Mouse (Mus musculus) liver, embryonic 12.5 days (tissue): ENCODE measurements around the gene Polr3e. TPM values are rescaled to one million over a fixed set of nuclear protein-coding genes. Genes with fewer than 3 reads are reported as not detected.
A peak's percentile ranks its signal among the peaks of the same experiment; 100 is the strongest.

ENCODE experiments used
- ATAC-seq: fragments of 200-750 bp; cut with Nextera tagmentation; 2 replicates; pipeline ENCODE4 v1.8.0; 2017; ENCODE audit warnings: moderate number of reproducible peaks, mild to moderate bottlenecking, moderate library complexity
- H3K27ac ChIP-seq: fragments of 300-500 bp; sonication (generic); 2 replicates; pipeline ENCODE4 v1.5.1; 2016; ENCODE audit warnings: mild to moderate bottlenecking
- H3K27me3 ChIP-seq: fragments of 300-500 bp; sonication (generic); replicated peaks from 2 replicates; pipeline ENCODE4 v1.6.1; 2016; ENCODE audit warnings: mild to moderate bottlenecking, moderate library complexity
- H3K36me3 ChIP-seq: fragments of 300-500 bp; sonication (generic); 2 replicates; pipeline ENCODE4 v1.6.1; 2016; ENCODE audit warnings: mild to moderate bottlenecking, moderate library complexity
- H3K4me1 ChIP-seq: fragments of 300-500 bp; sonication (generic); 2 replicates; pipeline ENCODE4 v1.6.1; 2016
- H3K4me2 ChIP-seq: fragments of 300-500 bp; sonication (generic); 2 replicates; pipeline ENCODE4 v1.6.1; 2016; ENCODE audit warnings: mild to moderate bottlenecking, moderate library complexity
- H3K4me3 ChIP-seq: fragments of 300-500 bp; sonication (generic); 2 replicates; pipeline ENCODE4 v1.5.1; 2016; ENCODE audit warnings: mild to moderate bottlenecking, moderate library complexity
- H3K9ac ChIP-seq: fragments of 300-500 bp; sonication (generic); 2 replicates; pipeline ENCODE4 v1.6.1; 2016; ENCODE audit warnings: mild to moderate bottlenecking, moderate library complexity
- H3K9me3 ChIP-seq: fragments of 300-500 bp; sonication (generic); replicated peaks from 2 replicates; pipeline ENCODE4 v1.6.1; 2016; ENCODE audit warnings: mild to moderate bottlenecking, moderate library complexity
- WGBS: fragments of 180-500 bp; shearing (Covaris S2); methylation state at CpG from one replicate; pipeline ENCODE4 v1.1.7; 2016; ENCODE audit not compliant: insufficient replicate concordance; 5-methylcytosine and 5-hydroxymethylcytosine counted together
- polyA plus RNA-seq: library from polyadenylated mRNA; unstranded; fragments of >200 nt; fragmentation: Nextera tagmentation; extraction: Ambion mirVana; gene quantifications from 2 replicates; pipeline ENCODE4 v1.2.1, GENCODE M21; 2016

The Polr3e gene
- polyA plus RNA-seq, 1 experiment from 2014 or later, result 27.9 TPM

DNA sequence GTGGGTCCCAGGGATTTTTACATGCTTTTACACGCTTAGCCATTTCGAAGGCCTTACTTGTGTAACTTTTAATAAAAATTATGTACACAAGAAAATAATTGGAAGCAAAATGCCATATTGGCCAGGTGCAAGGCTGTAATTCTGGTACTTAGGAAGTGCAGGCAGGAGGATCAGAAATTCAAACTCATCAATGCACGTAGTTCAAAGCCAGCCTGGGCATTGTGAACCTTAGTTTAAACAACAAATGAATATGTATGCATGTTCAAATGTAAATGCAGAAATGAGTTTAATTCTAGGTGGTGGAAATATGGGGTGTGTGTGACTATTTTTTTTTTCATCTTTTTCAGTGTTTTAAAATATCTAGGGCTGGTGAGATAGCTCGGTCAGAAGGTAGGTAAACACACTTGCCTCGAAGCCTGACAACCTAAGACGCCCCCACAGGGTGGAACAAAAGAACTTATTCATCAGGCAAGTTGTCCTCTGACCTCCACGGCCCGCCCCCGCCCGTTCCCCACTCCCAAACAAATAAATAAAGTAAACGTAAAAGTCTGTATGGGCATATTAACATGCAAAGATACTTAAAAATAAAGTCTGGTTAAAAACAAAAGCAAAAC is 1.2 kb upstream of the Polr3e start:
- no peaks in the 10 kb centered on the region for H3K9me3 ChIP-seq
- no peaks in the 10 kb centered on the region for H3K27me3 ChIP-seq
- H3K4me2 ChIP-seq, result peak overlapping the region; percentile 95
- H3K27ac ChIP-seq, result peak overlapping the region; percentile 64
- H3K9ac ChIP-seq, result peak overlapping the region; percentile 43
- H3K4me1 ChIP-seq, result peaks cover 39% of the 10 kb centered on the region
- no peak for ATAC-seq
- H3K4me3 ChIP-seq, result peak overlapping the region; percentile 96
- WGBS, result 35% methylated on average over 11 of the region's 11 CpGs
- H3K36me3 ChIP-seq, result peaks cover 6% of the 10 kb centered on the region; the same call in 1 of the 2 replicates

DNA sequence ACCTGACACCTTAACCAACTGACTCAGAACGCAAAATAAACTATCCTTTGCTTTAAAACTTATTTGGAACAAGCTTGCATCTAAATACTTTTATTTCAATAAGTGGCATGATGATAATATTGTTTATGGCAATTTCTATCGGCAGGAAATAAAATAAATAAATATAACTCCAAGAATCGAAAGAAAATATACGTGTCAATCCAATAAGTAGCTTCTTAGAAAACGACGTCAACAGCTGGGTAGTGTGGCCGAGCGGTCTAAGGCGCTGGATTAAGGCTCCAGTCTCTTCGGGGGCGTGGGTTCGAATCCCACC is 309 bp upstream of the Polr3e start:
- WGBS, result 4% methylated on average over 12 of the region's 12 CpGs
- H3K4me2 ChIP-seq, result peak overlapping the region; percentile 95
- no peak for ATAC-seq

DNA sequence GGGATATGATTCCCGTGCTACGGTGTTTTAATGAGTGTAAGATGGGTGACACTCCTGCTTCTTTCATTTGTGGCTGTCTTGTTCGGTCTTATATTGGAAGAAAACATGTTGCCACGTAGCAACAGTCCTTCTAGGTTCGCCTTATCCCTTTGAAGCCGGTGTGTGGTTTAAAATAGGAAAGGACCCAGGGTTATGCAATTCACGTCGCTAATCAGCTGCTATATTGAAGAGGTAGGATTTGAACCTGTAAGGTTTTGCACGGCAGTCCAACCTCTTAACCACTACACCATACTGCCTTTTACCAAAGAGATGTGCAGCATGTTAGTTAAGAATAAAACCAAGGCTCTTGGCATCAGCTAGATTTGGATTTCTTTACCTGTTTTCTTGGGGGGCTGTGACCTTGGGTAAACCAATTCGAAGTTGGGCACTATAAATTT is 1.0 kb downstream of the Polr3e start:
- Histone ChIP-seq H3K27ac (peak overlapping the region; percentile 95), H3K9me3 (no peaks in the 10 kb centered on the region), H3K4me3 (peak overlapping the region; percentile 96), H3K4me2 (peak overlapping the region; percentile 95), H3K27me3 (no peaks in the 10 kb centered on the region), H3K4me1 (peaks cover 39% of the 10 kb centered on the region), H3K36me3 (peaks cover 24% of the 10 kb centered on the region), H3K9ac (peak overlapping the region; percentile 96)
- ATAC-seq, result peak; percentile 77
- 6% methylated on average over 10 of the region's 10 CpGs for whole genome bisulfite sequencing

More for the DNA sequence above, 309 bp upstream of the Polr3e start:
- Histone ChIP-seq H3K9ac (peak overlapping the region; percentile 96; the same call in 1 of the 2 replicates), H3K36me3 (peaks cover 13% of the 10 kb centered on the region), H3K27ac (no peak overlapping the region), H3K4me3 (peak overlapping the region; percentile 96), H3K4me1 (peaks cover 39% of the 10 kb centered on the region), H3K27me3 (no peaks in the 10 kb centered on the region), H3K9me3 (no peaks in the 10 kb centered on the region)

DNA sequence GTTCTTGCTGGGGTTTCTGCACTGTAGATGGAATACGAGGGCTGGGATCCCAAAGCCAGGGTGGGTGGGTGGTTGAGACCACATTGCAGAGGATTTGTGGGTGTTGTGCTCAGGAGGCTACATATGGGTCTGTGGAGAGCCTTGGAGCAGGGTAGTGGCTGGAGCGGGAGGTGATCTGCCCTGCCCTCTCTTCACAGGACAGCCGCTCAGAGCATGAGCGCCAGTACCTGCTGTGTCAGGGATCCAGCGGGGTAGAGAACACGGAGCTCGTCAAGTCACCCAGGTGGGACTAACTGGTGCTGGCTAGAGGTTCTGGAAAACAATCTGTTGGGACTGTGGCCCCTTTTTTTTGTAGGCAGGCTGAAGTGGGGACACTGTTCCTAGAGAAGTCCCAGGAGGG is 15.6 kb downstream of the Polr3e start:
- Histone ChIP-seq H3K27me3 (no peaks in the 10 kb centered on the region), H3K27ac (peak overlapping the region; percentile 54), H3K4me1 (peaks cover 20% of the 10 kb centered on the region), H3K9me3 (no peaks in the 10 kb centered on the region), H3K4me2 (0 out of 2 replicates have a peak overlapping the region, but pooled peaks have one; percentile 3), H3K36me3 (peaks cover 98% of the 10 kb centered on the region), H3K9ac (peak overlapping the region; percentile 15), H3K4me3 (no peak overlapping the region)
- WGBS, result 83% methylated on average over 7 of the region's 7 CpGs
- peak; percentile 26; the same call in 1 of the 2 replicates for ATAC-seq

DNA sequence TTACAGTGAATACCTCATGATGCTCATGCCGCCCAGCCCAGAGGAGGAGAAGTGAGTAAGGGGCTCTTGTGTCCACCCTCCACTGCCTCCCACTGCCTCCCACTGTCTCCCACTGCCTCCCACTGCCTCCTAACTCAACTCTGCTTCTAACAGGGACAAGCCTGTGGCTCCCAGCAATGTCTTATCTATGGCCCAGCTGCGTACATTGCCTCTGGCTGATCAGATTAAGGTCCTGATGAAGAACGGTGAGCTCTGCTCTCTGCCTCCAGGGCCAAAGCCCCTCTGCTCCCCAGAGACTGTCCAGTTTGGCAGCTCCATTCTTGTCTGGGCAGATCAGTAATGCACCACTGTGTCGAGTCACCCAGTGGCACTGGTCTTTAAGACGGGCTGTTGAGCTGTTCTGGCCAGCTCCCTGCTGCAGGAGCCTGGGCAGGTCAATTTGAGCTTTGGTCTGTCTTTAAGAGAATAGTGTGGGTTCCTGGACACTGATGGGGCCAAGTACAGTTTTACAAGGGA is 16.2 kb downstream of the Polr3e start:
- Histone ChIP-seq H3K27ac (peak overlapping the region; percentile 54; the same call in 1 of the 2 replicates), H3K9ac (peak overlapping the region; percentile 15), H3K27me3 (no peaks in the 10 kb centered on the region), H3K4me2 (0 out of 2 replicates have a peak overlapping the region, but pooled peaks have one; percentile 3), H3K36me3 (peaks cover 98% of the 10 kb centered on the region), H3K4me1 (peaks cover 20% of the 10 kb centered on the region), H3K9me3 (no peaks in the 10 kb centered on the region), H3K4me3 (no peak overlapping the region)
- ATAC-seq, result peak; percentile 76
- WGBS, result 49% methylated on average over 5 of the region's 5 CpGs

DNA sequence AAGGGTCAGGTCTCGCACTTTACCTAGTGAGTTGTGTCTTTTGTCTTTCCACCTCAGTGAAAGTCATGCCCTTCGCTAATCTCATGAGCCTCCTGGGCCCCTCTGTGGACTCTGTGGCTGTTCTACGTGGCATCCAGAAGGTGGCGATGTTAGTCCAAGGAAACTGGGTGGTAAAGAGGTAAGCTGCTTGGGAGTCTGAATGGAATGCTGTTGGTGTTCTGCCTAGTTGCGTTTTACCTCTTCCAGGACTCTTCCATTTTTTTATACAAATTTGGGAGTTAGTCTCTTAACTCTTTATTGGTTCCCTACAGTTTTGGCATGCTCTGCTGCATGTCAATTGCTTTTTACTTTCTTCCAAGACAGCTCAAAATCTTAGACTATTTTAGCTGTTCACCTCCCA is 17.2 kb downstream of the Polr3e start:
- Histone ChIP-seq H3K36me3 (peaks cover 98% of the 10 kb centered on the region), H3K4me2 (no peak overlapping the region), H3K9ac (no peak overlapping the region), H3K4me3 (no peak overlapping the region), H3K9me3 (no peaks in the 10 kb centered on the region), H3K4me1 (peaks cover 20% of the 10 kb centered on the region), H3K27ac (no peak overlapping the region), H3K27me3 (no peaks in the 10 kb centered on the region)
- 45% methylated on average over 5 of the region's 5 CpGs for WGBS
- ATAC-seq, result peak; percentile 54; the same call in 1 of the 2 replicates

DNA sequence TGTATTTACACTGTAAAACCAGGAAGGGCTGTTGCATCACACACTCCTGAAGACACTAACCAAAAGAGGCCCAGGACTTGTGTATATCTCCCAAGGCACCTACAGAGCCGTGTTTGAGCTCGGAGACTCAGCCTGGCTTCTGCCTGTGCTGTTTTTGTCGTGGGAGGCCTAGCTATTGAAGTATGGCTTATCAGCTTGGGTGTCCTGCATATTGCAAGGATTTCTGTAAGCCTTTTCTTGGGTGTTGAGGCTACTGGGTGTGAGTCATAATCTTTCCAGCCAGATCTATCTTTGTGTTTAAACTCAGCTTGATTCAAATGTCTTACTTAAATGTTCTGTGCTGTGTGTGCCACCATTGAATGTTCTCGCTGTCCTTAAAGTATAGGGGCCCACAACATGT is 19.0 kb downstream of the Polr3e start:
- 80% methylated on average over 4 of the region's 4 CpGs for WGBS
- Histone ChIP-seq H3K4me2 (no peak overlapping the region), H3K36me3 (peaks cover 99% of the 10 kb centered on the region), H3K9ac (no peak overlapping the region), H3K4me1 (peaks cover 20% of the 10 kb centered on the region), H3K27me3 (no peaks in the 10 kb centered on the region), H3K27ac (no peak overlapping the region), H3K4me3 (no peak overlapping the region), H3K9me3 (no peaks in the 10 kb centered on the region)
- ATAC-seq, result no peak

DNA sequence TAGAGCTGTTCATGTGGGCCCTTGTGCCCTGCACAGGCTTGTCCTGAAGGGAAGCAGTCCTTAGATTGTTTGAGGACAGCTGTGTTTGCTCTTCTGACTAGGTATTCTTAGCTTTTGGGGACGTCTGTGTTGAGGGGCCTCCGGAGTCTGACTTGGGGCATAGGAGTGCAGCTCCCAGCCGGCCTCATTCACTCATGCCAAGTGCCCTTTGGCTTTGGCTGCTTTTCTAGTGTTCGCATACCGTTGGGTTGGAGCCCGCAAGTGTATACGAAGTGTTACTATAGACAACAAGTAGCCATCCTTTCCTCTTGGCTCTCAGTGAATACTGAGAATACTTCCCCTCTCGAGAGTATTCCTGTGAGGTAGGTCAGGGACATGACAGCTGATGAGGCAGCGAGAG is 20.7 kb downstream of the Polr3e start:
- Histone ChIP-seq H3K27ac (no peak overlapping the region), H3K9me3 (no peaks in the 10 kb centered on the region), H3K9ac (no peak overlapping the region), H3K4me3 (no peak overlapping the region), H3K36me3 (peaks cover 99% of the 10 kb centered on the region), H3K27me3 (no peaks in the 10 kb centered on the region), H3K4me2 (no peak overlapping the region), H3K4me1 (peaks cover 14% of the 10 kb centered on the region)
- ATAC-seq, result no peak
- WGBS, result 84% methylated on average over 9 of the region's 9 CpGs

DNA sequence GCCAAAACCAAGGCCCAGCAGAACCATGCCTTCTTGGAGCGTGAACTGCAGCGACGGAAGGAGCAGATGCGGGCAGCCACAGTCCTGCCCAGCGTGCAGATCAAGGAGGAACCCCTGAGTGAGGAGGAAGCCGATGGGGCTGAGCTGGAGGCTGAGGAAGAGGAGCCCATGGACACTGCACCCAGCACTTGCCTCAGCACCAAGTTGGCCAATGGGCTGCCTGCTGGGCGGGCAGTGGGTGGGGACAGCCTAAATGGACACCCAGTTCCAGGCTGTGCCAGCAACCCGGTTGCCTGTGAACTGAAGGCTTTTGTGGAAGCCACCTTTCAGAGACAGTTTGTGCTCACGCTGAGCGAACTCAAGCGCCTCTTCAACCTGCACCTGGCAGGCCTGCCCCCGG is 22.8 kb downstream of the Polr3e start:
- H3K9ac ChIP-seq, result no peak overlapping the region
- H3K36me3 ChIP-seq, result peaks cover 97% of the 10 kb centered on the region
- H3K27me3 ChIP-seq, result no peaks in the 10 kb centered on the region
- no peak overlapping the region for H3K4me2 ChIP-seq
- WGBS, result 92% methylated on average over 12 of the region's 12 CpGs
- peak; percentile 28; the same call in 1 of the 2 replicates for ATAC-seq
- no peaks in the 10 kb centered on the region for H3K9me3 ChIP-seq
- H3K27ac ChIP-seq, result no peak overlapping the region
- no peaks in the 10 kb centered on the region for H3K4me1 ChIP-seq
- no peak overlapping the region for H3K4me3 ChIP-seq

DNA sequence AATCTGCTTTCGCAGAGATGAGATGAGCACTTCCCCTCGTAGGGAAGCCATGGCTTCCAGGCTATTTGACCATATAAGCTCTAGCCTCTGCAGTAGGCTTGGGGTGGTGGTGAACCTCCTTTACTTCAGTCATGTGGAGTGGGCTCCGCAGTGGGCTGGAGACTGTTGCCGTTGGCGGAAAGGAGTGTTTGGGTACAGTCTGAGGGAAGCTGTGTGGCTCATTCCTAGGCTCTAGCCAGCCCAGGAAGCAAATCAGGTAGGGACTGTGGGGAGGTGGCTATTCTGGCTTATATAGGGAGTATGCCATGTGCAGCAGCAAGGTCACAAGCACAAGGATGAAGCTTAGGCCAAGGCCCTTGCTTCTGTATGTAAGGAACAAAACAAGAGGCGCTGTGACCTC is 23.7 kb downstream of the Polr3e start:
- no peaks in the 10 kb centered on the region for H3K4me1 ChIP-seq
- no peak overlapping the region for H3K9ac ChIP-seq
- WGBS, result 87% methylated on average over 6 of the region's 6 CpGs
- ATAC-seq, result no peak
- H3K4me2 ChIP-seq, result no peak overlapping the region
- no peak overlapping the region for H3K27ac ChIP-seq
- peaks cover 97% of the 10 kb centered on the region for H3K36me3 ChIP-seq
- no peak overlapping the region for H3K4me3 ChIP-seq
- H3K27me3 ChIP-seq, result no peaks in the 10 kb centered on the region
- no peaks in the 10 kb centered on the region for H3K9me3 ChIP-seq

DNA sequence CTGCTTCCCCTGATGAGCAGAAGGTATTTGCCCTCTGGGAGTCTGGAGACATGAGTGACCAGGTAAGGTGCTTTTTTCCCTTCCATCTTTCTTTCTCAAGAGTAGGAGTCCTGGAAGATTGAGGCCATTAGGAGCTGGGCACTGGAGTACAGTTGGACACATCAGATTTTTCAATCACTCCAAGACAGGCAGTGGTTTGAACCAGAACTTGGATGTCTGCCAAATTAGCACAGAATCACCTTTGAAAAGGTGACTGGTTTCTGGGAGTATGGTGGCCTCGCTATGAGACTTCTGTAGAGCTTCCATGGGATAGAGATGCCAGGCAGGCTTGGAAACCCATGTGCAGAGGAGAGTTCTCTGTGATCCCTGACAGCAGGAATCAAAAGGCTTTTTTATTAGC is 25.0 kb downstream of the Polr3e start:
- Histone ChIP-seq H3K4me3 (no peak overlapping the region), H3K4me2 (no peak overlapping the region), H3K9ac (no peak overlapping the region), H3K9me3 (no peaks in the 10 kb centered on the region), H3K36me3 (peaks cover 91% of the 10 kb centered on the region), H3K27me3 (no peaks in the 10 kb centered on the region), H3K27ac (no peak overlapping the region), H3K4me1 (no peaks in the 10 kb centered on the region)
- no peak for ATAC-seq
- 78% methylated on average over 1 of the region's 1 CpGs for WGBS

DNA sequence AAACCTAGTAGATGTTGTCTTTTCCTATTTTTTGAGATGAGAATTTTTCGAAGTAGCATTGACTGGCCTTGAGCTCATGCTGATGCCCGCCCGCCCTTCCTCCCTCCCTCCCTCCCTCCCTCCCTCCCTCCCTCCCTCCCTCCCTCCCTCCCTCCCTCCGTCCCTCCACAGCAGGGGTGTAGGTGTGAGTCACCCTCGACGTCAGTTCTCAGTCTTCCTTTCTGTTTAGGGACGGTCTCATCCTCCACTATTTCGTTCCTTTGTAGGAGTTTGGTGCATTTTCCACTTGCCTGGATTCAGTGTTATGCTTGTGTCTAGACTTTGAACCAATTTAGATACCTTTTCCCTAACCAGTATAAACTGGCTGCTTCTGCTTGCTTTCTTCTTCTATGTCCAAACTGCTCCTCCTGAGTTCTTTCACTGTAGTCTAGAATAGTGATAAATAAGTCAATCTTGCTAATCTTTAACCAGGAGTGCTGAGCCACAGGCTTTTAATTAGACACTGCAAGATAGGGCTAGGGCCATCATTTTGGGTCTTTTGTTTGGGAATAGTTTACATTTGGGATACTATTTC is 26.5 kb downstream of the Polr3e start:
- no peak overlapping the region for H3K27ac ChIP-seq
- H3K4me3 ChIP-seq, result no peak overlapping the region
- H3K36me3 ChIP-seq, result peaks cover 89% of the 10 kb centered on the region
- H3K27me3 ChIP-seq, result no peaks in the 10 kb centered on the region
- H3K4me1 ChIP-seq, result no peaks in the 10 kb centered on the region
- 67% methylated on average over 8 of the region's 8 CpGs for WGBS
- H3K9me3 ChIP-seq, result no peaks in the 10 kb centered on the region
- H3K4me2 ChIP-seq, result no peak overlapping the region
- no peak overlapping the region for H3K9ac ChIP-seq
- ATAC-seq, result no peak
